Mouse (Mus musculus): ENCODE data around the gene Rbms1.

Gene Rbms1

GRCm38 (mm10) chr2:60879141-60879818 lies 83.7 kb downstream of the Rbms1 start:
- no peak for DNase-seq (ENCODE audit: low read depth, low spot score)

- peak; percentile 45 for DNase-seq (ENCODE audit: low read depth, low spot score)
Observed at GRCm38 (mm10) chr2:60877543-60878386, 85.2 kb downstream of the Rbms1 start.

GRCm38 (mm10) chr2:60876891-60877290 lies 86.1 kb downstream of the Rbms1 start:
- no peak for DNase-seq (ENCODE audit: low read depth, low spot score)

GRCm38 (mm10) chr2:60872095-60872811 lies 90.7 kb downstream of the Rbms1 start:
- DNase-seq (ENCODE audit: low read depth, low spot score) = peak; percentile 37

GRCm38 (mm10) chr2:60871001-60871400 lies 92.0 kb downstream of the Rbms1 start:
- peak; percentile 99 for DNase-seq (ENCODE audit: low read depth, low spot score)

GRCm38 (mm10) chr2:60870450-60870849 lies 92.5 kb downstream of the Rbms1 start:
- no peak for DNase-seq (ENCODE audit: low read depth, low spot score)

- DNase-seq (ENCODE audit: low read depth, low spot score) = no peak
Observed at GRCm38 (mm10) chr2:60869001-60869743, 93.8 kb downstream of the Rbms1 start.

GRCm38 (mm10) chr2:60868060-60868662 lies 94.8 kb downstream of the Rbms1 start:
- no peak for DNase-seq (ENCODE audit: low read depth, low spot score)

- DNase-seq (ENCODE audit: low read depth, low spot score) = no peak
Observed at GRCm38 (mm10) chr2:60867304-60867703, 95.7 kb downstream of the Rbms1 start.

- no peak for DNase-seq (ENCODE audit: low read depth, low spot score)
Observed at GRCm38 (mm10) chr2:60865869-60866268, 97.1 kb downstream of the Rbms1 start.

GRCm38 (mm10) chr2:60864977-60865376 lies 98.0 kb downstream of the Rbms1 start:
- DNase-seq (ENCODE audit: low read depth, low spot score) = no peak

- DNase-seq (ENCODE audit: low read depth, low spot score) = no peak
Observed at GRCm38 (mm10) chr2:60864256-60864795, 98.7 kb downstream of the Rbms1 start.

GRCm38 (mm10) chr2:60863827-60864226 lies 99.2 kb downstream of the Rbms1 start:
- DNase-seq (ENCODE audit: low read depth, low spot score) = no peak

GRCm38 (mm10) chr2:60862913-60863711 lies 99.9 kb downstream of the Rbms1 start:
- DNase-seq (ENCODE audit: low read depth, low spot score) = no peak

- no peak for DNase-seq (ENCODE audit: low read depth, low spot score)
Observed at GRCm38 (mm10) chr2:60858116-60858515, 104.9 kb downstream of the Rbms1 start.

- no peak for DNase-seq (ENCODE audit: low read depth, low spot score)
Observed at GRCm38 (mm10) chr2:60856097-60856496, 106.9 kb downstream of the Rbms1 start.

GRCm38 (mm10) chr2:60855006-60855405 lies 108.0 kb downstream of the Rbms1 start:
- DNase-seq (ENCODE audit: low read depth, low spot score) = peak; percentile 54

- no peak for DNase-seq (ENCODE audit: low read depth, low spot score)
Observed at GRCm38 (mm10) chr2:60851898-60852297, 111.1 kb downstream of the Rbms1 start.

GRCm38 (mm10) chr2:60851057-60851718 lies 111.8 kb downstream of the Rbms1 start:
- no peak for DNase-seq (ENCODE audit: low read depth, low spot score)

Data from R1 (cell line).